Mouse (Mus musculus) erythroid progenitor cell, adult 5-6 weeks (primary cell): ENCODE data around the gene Xbp1. TPM values are rescaled to one million over a fixed set of nuclear protein-coding genes. Genes with fewer than 3 reads are reported as not detected.
"Not testable (repeated sequence)": the region's sequence is repeated elsewhere in the genome, so short reads cannot be mapped to it uniquely, and the experiment has no call there.

Experiments
- ATAC-seq: replicated peaks from 2 replicates; pipeline ENCODE4 v1.8.0; 2016; ENCODE audit warnings: moderate number of reproducible peaks, mild to moderate bottlenecking, moderate TSS enrichment, inconsistent platforms; ENCODE audit not compliant: poor library complexity, low FRiP score, severe bottlenecking
- total RNA-seq, 2 experiments: library from RNA; stranded (forward) in 1 of 2; stranded (reverse) in 1 of 2; fragments of 150-400 nt in 1 of 2; fragments of 186-747, 209-891 nt in 1 of 2; gene quantifications; 2 replicates each; pipeline versions ENCODE4 v1.2.3 to v1.2.4; 2015 to 2017; ENCODE audit warnings: low replicate concordance in 2 of 2

Gene Xbp1
- total RNA-seq, 2 experiments from 2014 or later = 27.2 to 42.8 TPM

- no peak for ATAC-seq
These were observed 6.3 kb downstream of the Xbp1 start for GRCm38 (mm10) chr11:5526573-5527439.

GRCm38 (mm10) chr11:5527865-5528523 lies 7.5 kb downstream of the Xbp1 start:
- ATAC-seq = no peak

- no peak for ATAC-seq
These were observed 8.4 kb downstream of the Xbp1 start for GRCm38 (mm10) chr11:5528841-5529240.

GRCm38 (mm10) chr11:5530172-5530571 lies 9.7 kb downstream of the Xbp1 start:
- no peak for ATAC-seq

- no peak for ATAC-seq
These were observed 10.3 kb downstream of the Xbp1 start for GRCm38 (mm10) chr11:5530717-5531116.

- no peak for ATAC-seq
These were observed 12.6 kb downstream of the Xbp1 start for GRCm38 (mm10) chr11:5533108-5533507.

GRCm38 (mm10) chr11:5537454-5537853 lies 17.0 kb downstream of the Xbp1 start:
- not testable (repeated sequence) for ATAC-seq

- ATAC-seq = no peak
These were observed 19.9 kb downstream of the Xbp1 start for GRCm38 (mm10) chr11:5540331-5540730.

- no peak for ATAC-seq
These were observed 20.9 kb downstream of the Xbp1 start for GRCm38 (mm10) chr11:5541230-5541798.

- peak; percentile 97 for ATAC-seq
These were observed 21.5 kb downstream of the Xbp1 start, which contains the start of gene Ccdc117 for GRCm38 (mm10) chr11:5541799-5542481. Ccdc117 (minus strand) TSS chr11:5542187.

- no peak for ATAC-seq
These were observed 22.2 kb downstream of the Xbp1 start for GRCm38 (mm10) chr11:5542482-5543185.

GRCm38 (mm10) chr11:5543281-5543680 lies 22.8 kb downstream of the Xbp1 start:
- ATAC-seq = no peak

GRCm38 (mm10) chr11:5544709-5545108 lies 24.2 kb downstream of the Xbp1 start:
- ATAC-seq = not testable (repeated sequence)

- ATAC-seq = no peak
These were observed 25.0 kb downstream of the Xbp1 start for GRCm38 (mm10) chr11:5545457-5545856.

- no peak for ATAC-seq
These were observed 26.2 kb downstream of the Xbp1 start for GRCm38 (mm10) chr11:5546693-5547092.

- ATAC-seq = no peak
These were observed 31.0 kb downstream of the Xbp1 start for GRCm38 (mm10) chr11:5551430-5551829.

- ATAC-seq = no peak
These were observed 31.5 kb downstream of the Xbp1 start for GRCm38 (mm10) chr11:5551931-5552330.

- no peak for ATAC-seq
These were observed 39.8 kb downstream of the Xbp1 start for GRCm38 (mm10) chr11:5560273-5560672.

- no peak; the same call in 1 of the 2 replicates for ATAC-seq
These were observed 42.3 kb downstream of the Xbp1 start for GRCm38 (mm10) chr11:5562625-5563268.
